Mouse (Mus musculus) midbrain, postnatal 0 days (tissue): ENCODE measurements around the gene Tnfsf8. TPM values are rescaled to one million over a fixed set of nuclear protein-coding genes. Genes with fewer than 3 reads are reported as not detected.

Experiments
- ATAC-seq: fragments of 200-750 bp; cut with Nextera tagmentation; 2 replicates; pipeline ENCODE4 v1.8.0; 2017; ENCODE audit warnings: moderate number of reproducible peaks, mild to moderate bottlenecking, moderate TSS enrichment, moderate library complexity; ENCODE audit not compliant: low FRiP score
- DNase-seq: peaks from one replicate; pipeline ENCODE4 v3.0.0-alpha.2; 2015; ENCODE audit warnings: low spot score
- H3K27ac ChIP-seq: fragments of 300-500 bp; sonication (generic); 2 replicates; pipeline ENCODE4 v1.5.1; 2014; ENCODE audit warnings: low read depth, mild to moderate bottlenecking, low read length, mixed read lengths
- H3K27me3 ChIP-seq: fragments of 300-500 bp; sonication (generic); 2 replicates; pipeline ENCODE4 v1.6.1; 2014; ENCODE audit warnings: low read length, control low read depth, mixed read lengths; ENCODE audit not compliant: insufficient read depth
- H3K36me3 ChIP-seq: fragments of 300-500 bp; sonication (generic); 2 replicates; pipeline ENCODE4 v1.6.1; 2014; ENCODE audit warnings: low read length, control low read depth, mixed read lengths; ENCODE audit not compliant: insufficient read depth
- H3K4me1 ChIP-seq: fragments of 300-500 bp; sonication (generic); 2 replicates; pipeline ENCODE4 v1.6.1; 2014; ENCODE audit warnings: mild to moderate bottlenecking, control low read depth, antibody characterized with exemption, low read length, mixed read lengths; ENCODE audit not compliant: insufficient read depth
- H3K4me2 ChIP-seq: fragments of 300-500 bp; sonication (generic); 2 replicates; pipeline ENCODE4 v1.6.1; 2014; ENCODE audit warnings: low read depth, mild to moderate bottlenecking, low read length, mixed read lengths; ENCODE audit not compliant: poor library complexity, severe bottlenecking
- H3K4me3 ChIP-seq: fragments of 300-500 bp; sonication (generic); 2 replicates; pipeline ENCODE4 v1.5.1; 2014; ENCODE audit warnings: low read depth, mild to moderate bottlenecking, low read length, moderate library complexity
- H3K9ac ChIP-seq: fragments of 300-500 bp; sonication (generic); replicated peaks from 2 replicates; pipeline ENCODE4 v1.6.1; 2014; ENCODE audit warnings: mild to moderate bottlenecking, low read length, moderate library complexity, mixed read lengths; ENCODE audit not compliant: poor library complexity, severe bottlenecking
- H3K9me3 ChIP-seq: fragments of 300-500 bp; sonication (generic); 2 replicates; pipeline ENCODE4 v1.6.1; 2016; ENCODE audit warnings: low read length, control low read depth
- CTCF ChIP-seq: IDR thresholded peaks from 2 replicates; pipeline ENCODE4 v1.5.1; 2016; ENCODE audit warnings: antibody characterized with exemption, mild to moderate bottlenecking
- WGBS: fragments of 180-500 bp; shearing (Covaris S2); extraction: QIAGEN DNeasy Blood & Tissue Kit; methylation state at CpG from one replicate; pipeline ENCODE4 v1.1.7; 2014; 5-methylcytosine and 5-hydroxymethylcytosine counted together
- polyA plus RNA-seq: library from polyadenylated mRNA; unstranded; fragments of >200 nt; fragmentation: Nextera tagmentation; extraction: Ambion mirVana; gene quantifications from 2 replicates; pipeline ENCODE4 v1.2.1, GENCODE M21; 2015
- total RNA-seq: library from RNA; depleted of rRNA; stranded (reverse); fragments of >200 nt; gene quantifications from 2 replicates; pipeline ENCODE4 v1.2.3, GENCODE M21; 2014

Gene Tnfsf8
- total and polyA plus RNA-seq, 2 experiments from 2014 or later, result not detected

- WGBS, result 94% methylated on average over 2 of the region's 2 CpGs
- Histone ChIP-seq H3K4me3 (no peak overlapping the region), H3K9me3 (no peaks in the 10 kb centered on the region), H3K9ac (no peak overlapping the region), H3K4me1 (no peaks in the 10 kb centered on the region), H3K4me2 (no peak overlapping the region), H3K27ac (no peak overlapping the region), H3K36me3 (no peaks in the 10 kb centered on the region), H3K27me3 (no peaks in the 10 kb centered on the region)
- no peak for TF ChIP-seq CTCF
- ATAC-seq (no peak), DNase-seq (no peak)
These were observed 11.1 kb downstream of the Tnfsf8 start for GRCm38 (mm10) chr4:63850082-63850481.

GRCm38 (mm10) chr4:63846881-63847597 is 14.1 kb downstream of the Tnfsf8 start:
- no peak overlapping the region for H3K9ac ChIP-seq
- H3K4me1 ChIP-seq, result no peaks in the 10 kb centered on the region
- no peaks in the 10 kb centered on the region for H3K36me3 ChIP-seq
- ATAC-seq (no peak), DNase-seq (no peak)
- no peak for TF ChIP-seq CTCF
- 62% methylated on average over 3 of the region's 3 CpGs for WGBS
- no peaks in the 10 kb centered on the region for H3K27me3 ChIP-seq
- no peak overlapping the region for H3K27ac ChIP-seq
- no peak overlapping the region for H3K4me2 ChIP-seq
- H3K4me3 ChIP-seq, result no peak overlapping the region
- no peaks in the 10 kb centered on the region for H3K9me3 ChIP-seq

GRCm38 (mm10) chr4:63845760-63846159 is 15.4 kb downstream of the Tnfsf8 start:
- no peak for TF ChIP-seq CTCF
- no peak for ATAC-seq
- Histone ChIP-seq H3K9ac (no peak overlapping the region), H3K36me3 (no peaks in the 10 kb centered on the region), H3K4me3 (no peak overlapping the region), H3K9me3 (no peaks in the 10 kb centered on the region), H3K4me1 (no peaks in the 10 kb centered on the region), H3K27me3 (no peaks in the 10 kb centered on the region), H3K27ac (no peak overlapping the region), H3K4me2 (no peak overlapping the region)
- no peak for DNase-seq
- WGBS, result 70% methylated on average over 2 of the region's 2 CpGs

- H3K9ac ChIP-seq, result no peak overlapping the region
- peak; percentile 76 for TF ChIP-seq CTCF
These were observed 17.2 kb downstream of the Tnfsf8 start for GRCm38 (mm10) chr4:63843924-63844323.

GRCm38 (mm10) chr4:63842278-63842677 is 18.9 kb downstream of the Tnfsf8 start:
- Histone ChIP-seq H3K9me3 (no peaks in the 10 kb centered on the region), H3K4me3 (no peak overlapping the region), H3K4me2 (no peak overlapping the region), H3K9ac (no peak overlapping the region), H3K4me1 (no peaks in the 10 kb centered on the region), H3K36me3 (no peaks in the 10 kb centered on the region), H3K27me3 (no peaks in the 10 kb centered on the region), H3K27ac (no peak overlapping the region)
- no peak for TF ChIP-seq CTCF
- ATAC-seq, result no peak
- 68% methylated on average over 1 of the region's 1 CpGs for WGBS
- no peak for DNase-seq

More at GRCm38 (mm10) chr4:63843924-63844323, 17.2 kb downstream of the Tnfsf8 start:
- Histone ChIP-seq H3K4me3 (no peak overlapping the region), H3K27me3 (no peaks in the 10 kb centered on the region), H3K4me1 (no peaks in the 10 kb centered on the region), H3K9me3 (no peaks in the 10 kb centered on the region), H3K36me3 (no peaks in the 10 kb centered on the region), H3K4me2 (no peak overlapping the region), H3K27ac (no peak overlapping the region)
- peak; percentile 61 for DNase-seq
- ATAC-seq, result no peak
- 25% methylated on average over 6 of the region's 6 CpGs for WGBS

GRCm38 (mm10) chr4:63840457-63840856 is 20.7 kb downstream of the Tnfsf8 start:
- no peaks in the 10 kb centered on the region for H3K4me1 ChIP-seq
- no peaks in the 10 kb centered on the region for H3K27me3 ChIP-seq
- WGBS, result 51% methylated on average over 5 of the region's 5 CpGs
- no peak for ATAC-seq
- peak; percentile 36 for DNase-seq
- H3K27ac ChIP-seq, result no peak overlapping the region
- no peak overlapping the region for H3K4me3 ChIP-seq
- no peaks in the 10 kb centered on the region for H3K9me3 ChIP-seq
- peak; percentile 56 for TF ChIP-seq CTCF
- H3K4me2 ChIP-seq, result no peak overlapping the region
- H3K36me3 ChIP-seq, result no peaks in the 10 kb centered on the region
- H3K9ac ChIP-seq, result no peak overlapping the region
